Mouse (Mus musculus) right cerebral cortex, postnatal 10 days (tissue): ENCODE measurements at regions not wholly inside any gene's neighbourhood (a gene's known extent, or its start where the extent isn't known, plus 50 kb on each side); places are given as distances from the start of the nearest gene placed in this dataset.
"Not testable (repeated sequence)": the region's sequence is repeated elsewhere in the genome, so short reads cannot be mapped to it uniquely, and the experiment has no call there.

ENCODE experiments used
- DNase-seq, 2 experiments: peaks; one replicate each; pipeline ENCODE4 v3.0.0; 2021; ENCODE audit warnings: low spot score in 2 of 2

DNA sequence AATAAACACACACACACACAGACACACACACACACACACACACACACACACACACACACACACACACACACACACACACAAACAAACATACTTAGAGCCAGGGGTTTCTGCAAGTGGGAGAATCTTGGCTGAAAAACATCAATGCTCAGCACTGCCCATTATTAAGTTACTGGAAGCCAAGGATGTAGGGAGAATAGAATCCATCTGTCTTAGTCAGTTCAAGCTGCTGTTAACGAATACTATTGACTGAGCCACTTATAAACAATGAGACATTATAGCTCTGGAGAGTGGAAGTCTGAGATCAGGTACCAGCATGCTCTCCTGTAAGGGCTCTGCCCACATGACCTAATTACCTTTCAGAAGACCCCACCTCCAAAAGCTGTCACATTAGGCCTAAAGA lies 87.4 kb downstream of the Fam174b start:
- no peak for DNase-seq

DNA sequence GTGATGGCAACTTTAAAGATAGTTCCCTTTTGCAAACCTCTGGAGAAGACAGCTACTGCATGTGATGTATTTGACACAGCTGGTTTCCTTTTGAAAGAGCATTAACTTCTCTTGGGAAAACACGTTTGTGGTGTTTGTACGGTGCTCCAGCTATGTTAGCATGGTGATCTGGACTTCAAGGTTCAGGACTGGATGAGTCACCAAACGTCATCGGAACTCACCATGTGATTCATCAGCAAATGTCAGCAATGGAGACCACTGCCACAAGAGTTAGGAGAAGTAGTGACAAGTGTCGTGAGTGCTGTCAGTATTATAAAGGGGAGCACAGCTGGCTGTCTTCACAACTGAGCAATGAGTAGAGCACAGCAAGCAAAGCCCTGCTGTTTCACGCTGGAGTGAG lies 90.5 kb downstream of the Fam174b start:
- no peak for DNase-seq

DNA sequence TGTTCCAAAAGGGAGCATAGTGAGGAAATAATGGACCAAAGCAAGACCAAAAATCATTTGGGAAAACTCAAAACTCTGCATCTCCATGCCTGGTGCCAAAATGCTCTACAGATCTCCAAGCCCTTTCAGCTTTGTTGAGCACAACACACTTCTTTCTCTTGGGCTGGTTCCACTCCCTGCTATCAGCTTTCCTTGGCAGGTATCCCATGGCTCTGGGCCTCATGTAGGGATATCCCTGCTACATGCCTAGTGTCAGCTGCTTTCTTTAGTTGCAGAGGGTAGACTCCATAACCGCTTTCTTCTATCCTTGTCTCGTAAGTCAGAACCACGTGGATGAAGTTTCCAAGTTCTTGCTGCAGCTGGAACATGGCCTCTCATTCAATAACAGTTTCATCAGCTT lies 100.3 kb downstream of the Fam174b start:
- DNase-seq: no peak

DNA sequence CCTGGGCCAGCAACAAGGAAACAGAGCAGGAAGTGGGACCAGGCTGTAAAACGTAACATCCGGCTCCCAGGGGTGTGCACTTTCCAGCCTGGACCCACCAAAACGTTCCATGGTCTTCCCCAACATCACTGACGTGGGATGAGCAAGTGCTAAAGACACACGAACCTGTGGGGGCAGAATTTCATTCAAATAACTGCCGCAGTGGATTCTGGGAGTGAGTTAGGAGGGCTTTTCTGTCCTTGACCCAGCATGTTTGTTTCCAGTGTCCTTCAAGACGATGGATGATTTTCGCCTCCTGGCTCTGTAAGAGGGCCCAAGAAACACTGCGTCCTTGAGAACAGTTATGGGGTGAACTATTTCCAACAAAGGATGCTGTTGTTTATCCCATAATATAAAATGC lies 112.1 kb downstream of the Fam174b start:
- no peak for DNase-seq

DNA sequence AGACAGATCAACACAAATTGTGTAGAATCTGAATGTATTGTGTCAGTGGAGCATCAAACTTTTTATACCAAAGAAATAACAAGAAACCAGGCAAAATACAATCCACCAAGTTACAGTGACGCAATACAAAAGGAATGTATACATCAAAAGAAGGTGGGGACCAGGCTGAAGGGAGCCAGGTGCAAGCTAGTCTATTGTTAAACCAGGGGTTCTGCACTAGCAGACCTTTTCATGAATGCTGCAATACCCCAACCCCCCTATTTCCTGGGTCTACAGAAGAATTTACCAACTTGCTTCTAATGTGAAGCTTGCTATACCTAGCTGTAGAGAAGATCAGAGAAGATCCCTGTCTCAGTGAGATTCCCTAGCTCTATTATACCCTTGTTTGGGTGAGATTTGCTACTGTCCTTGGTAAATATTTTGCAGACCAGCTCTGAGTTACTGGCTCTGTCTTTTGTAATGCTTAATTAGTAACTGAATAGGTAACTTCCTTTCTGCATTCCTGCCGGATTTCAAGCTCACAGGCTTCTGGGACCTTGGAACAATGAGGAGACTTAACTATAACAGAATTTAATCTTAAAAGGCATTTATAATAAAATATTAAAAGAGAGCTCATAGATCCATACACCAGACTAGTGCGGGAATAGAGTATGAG lies 113.3 kb downstream of the Fam174b start:
- not testable (repeated sequence) for DNase-seq

DNA sequence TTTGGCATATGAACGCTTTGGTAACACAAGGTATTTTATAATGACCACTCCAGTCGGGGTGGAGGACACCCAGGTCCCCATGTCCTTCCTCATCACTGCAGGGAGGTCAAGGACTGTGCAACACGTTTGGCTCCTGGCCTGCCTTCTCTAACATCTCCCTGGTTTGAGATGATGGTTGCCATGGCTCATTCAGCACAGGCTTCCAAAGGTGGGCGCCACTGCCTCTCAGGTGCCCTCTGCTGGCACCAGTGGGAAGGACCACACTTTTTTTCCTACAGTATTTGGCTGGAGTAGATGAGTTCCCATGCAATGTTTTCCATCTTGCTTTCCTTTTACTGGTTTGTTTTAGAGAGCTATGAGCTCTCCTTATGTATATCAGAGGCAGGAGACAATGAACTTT lies 115.4 kb downstream of the Fam174b start:
- peak in 1 of 2 experiments; percentile 48 for DNase-seq

DNA sequence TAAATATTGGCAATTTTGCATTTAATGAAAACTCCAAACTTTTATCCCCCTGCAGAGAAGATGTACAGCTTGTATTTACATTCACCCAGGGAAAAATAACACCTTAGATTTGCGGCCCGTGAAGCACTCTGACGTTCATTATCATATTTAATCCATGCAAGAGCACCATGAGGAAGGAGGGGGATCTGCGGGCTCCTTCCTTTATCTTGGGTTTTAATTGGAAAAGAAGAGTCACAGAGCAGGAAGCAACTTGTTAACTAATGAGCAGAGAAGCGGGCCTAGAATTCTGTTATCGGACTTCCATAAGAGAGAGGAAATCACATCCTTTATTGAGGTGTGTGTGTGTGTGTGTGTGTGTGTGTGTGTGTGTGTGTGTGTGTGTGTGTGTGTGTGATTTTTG lies 116.8 kb downstream of the Fam174b start:
- DNase-seq: no peak

DNA sequence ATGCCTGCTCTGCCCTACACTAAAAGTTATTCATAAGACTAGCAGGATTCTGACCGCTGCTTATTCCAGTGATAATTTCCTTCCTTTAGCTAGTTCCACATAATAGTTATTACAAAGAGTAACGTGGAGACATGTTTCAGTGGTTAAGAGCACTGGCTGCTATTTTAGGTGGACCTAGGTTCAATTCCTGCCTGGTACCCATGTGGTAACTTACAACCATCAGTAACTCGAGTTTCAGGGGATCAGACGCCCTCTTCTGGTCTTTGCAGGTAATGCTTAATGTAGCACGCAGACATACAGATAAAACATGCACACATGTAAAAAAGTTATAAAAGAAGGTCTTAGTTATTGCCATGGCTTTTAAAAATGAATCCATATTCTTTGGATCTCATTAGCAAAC lies 125.0 kb downstream of the Fam174b start:
- no peak for DNase-seq

DNA sequence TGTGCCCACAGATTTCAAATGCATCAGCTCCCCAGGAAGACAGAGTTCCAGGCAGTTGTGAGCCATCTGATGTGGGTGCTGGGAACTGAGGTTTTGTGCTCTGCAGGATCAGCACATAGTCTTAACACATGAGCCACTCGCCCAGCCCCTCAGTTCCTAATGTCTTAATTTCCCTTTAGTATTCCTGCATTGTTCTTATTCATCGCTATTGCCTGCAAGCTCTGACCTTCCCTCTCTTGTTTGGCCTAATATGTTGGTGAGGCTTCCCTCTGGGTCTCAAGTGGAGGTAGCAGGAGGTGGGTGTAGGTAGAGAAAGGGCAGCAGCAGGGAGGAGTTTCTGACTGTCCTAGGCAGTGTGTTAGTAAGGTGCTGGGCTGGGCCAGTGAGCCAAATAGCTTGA lies 132.1 kb downstream of the Fam174b start:
- no peak for DNase-seq

DNA sequence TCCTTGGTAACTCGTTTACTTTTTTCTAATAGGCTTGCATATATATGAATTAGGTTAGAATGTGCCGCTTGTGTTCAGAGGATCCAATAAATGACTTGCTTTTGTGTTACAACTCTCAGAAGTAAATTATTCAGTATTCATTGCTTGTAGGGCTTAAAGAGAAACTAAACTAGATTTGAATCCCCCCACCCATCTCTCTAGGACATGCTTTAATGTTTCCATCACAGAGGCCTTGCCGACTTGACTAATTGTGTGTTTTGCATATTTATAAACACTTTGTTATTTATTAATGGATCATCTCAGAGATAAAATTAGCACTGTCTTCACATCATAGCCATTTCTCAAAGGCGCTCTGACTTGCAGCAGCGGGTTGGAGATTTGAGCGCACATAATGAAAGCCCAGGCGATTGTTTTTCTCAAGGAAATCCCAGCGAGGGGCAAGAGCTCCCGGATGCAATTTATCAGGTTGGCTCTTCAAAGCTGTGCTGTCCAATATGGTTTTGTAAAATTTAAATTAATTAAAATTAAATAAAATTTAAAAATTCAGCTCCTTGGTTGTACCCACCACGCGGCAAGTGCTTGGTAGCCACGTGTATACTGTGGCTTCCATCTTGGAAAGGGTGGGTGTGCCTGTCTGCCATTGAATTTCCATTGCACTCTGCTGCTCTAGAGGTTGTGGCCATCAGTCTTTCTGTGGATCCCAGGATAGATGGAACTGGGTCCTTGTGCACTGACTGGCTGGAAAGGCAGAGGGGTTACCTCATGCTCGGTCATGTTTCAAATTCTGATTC lies 132.0 kb downstream of the St8sia2 start:
- no peak for DNase-seq

DNA sequence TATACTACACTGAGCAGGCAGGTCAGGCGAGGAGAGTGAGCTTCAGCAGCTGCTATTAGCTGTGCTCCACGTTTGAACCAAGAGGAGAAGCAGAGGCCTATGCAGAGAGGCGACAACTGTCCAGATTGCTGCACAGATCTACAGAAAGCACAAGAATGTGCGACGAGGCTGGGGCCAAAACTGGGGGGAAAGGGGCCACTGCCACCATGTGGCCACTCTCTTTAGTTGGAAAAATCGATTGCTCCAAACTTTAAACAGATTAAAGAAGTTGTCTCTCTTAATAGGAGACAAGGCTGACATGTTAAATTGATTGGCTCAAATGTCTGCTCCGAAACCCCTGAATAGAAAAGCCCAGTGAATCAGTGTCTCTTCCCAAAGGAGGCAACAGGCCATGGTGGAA lies 127.3 kb downstream of the St8sia2 start:
- peak in 1 of 2 experiments; percentile 15 for DNase-seq
